Mouse (Mus musculus) telencephalon, adult 2 months (tissue): ENCODE measurements around the gene Zcchc7.
A peak's percentile ranks its signal among the peaks of the same experiment; 100 is the strongest.

Experiments
- DNase-seq: peaks from one replicate; pipeline ENCODE4 v3.0.0-alpha.2; 2011; ENCODE audit warnings: low read depth, low spot score

Gene Zcchc7

GRCm38 (mm10) chr4:44755553-44756133 is at the start of gene Zcchc7:
Gene Zcchc7, plus strand, starts transcription at chr4:44755877.
- no peak for DNase-seq

GRCm38 (mm10) chr4:44705967-44706366 is 49.7 kb upstream of the Zcchc7 start:
- no peak for DNase-seq

GRCm38 (mm10) chr4:44706865-44707264 is 48.8 kb upstream of the Zcchc7 start:
- DNase-seq: no peak

- no peak for DNase-seq
These were observed 47.4 kb upstream of the Zcchc7 start for GRCm38 (mm10) chr4:44708311-44708710.

GRCm38 (mm10) chr4:44709091-44709695 is 46.5 kb upstream of the Zcchc7 start:
- DNase-seq: no peak

- DNase-seq: no peak
These were observed 45.7 kb upstream of the Zcchc7 start, which contains the start of gene Pax5 for GRCm38 (mm10) chr4:44709740-44710700. Gene Pax5, minus strand, starts transcription at chr4:44710487.

- no peak for DNase-seq
These were observed 45.0 kb upstream of the Zcchc7 start for GRCm38 (mm10) chr4:44710701-44711097.

GRCm38 (mm10) chr4:44711136-44711900 is 44.4 kb upstream of the Zcchc7 start:
- DNase-seq: no peak

GRCm38 (mm10) chr4:44712051-44712700 is 43.5 kb upstream of the Zcchc7 start:
- DNase-seq: no peak

GRCm38 (mm10) chr4:44712786-44713553 is 42.7 kb upstream of the Zcchc7 start:
- DNase-seq: no peak

- DNase-seq: no peak
These were observed 42.1 kb upstream of the Zcchc7 start for GRCm38 (mm10) chr4:44713554-44714051.

- no peak for DNase-seq
These were observed 41.5 kb upstream of the Zcchc7 start for GRCm38 (mm10) chr4:44714111-44714621.

GRCm38 (mm10) chr4:44715621-44716160 is 40.0 kb upstream of the Zcchc7 start:
- DNase-seq: no peak

- DNase-seq: no peak
These were observed 39.3 kb upstream of the Zcchc7 start for GRCm38 (mm10) chr4:44716391-44716790.

- no peak for DNase-seq
These were observed 38.0 kb upstream of the Zcchc7 start for GRCm38 (mm10) chr4:44717676-44718075.

GRCm38 (mm10) chr4:44720046-44720445 is 35.6 kb upstream of the Zcchc7 start:
- DNase-seq: no peak

- no peak for DNase-seq
These were observed 34.4 kb upstream of the Zcchc7 start for GRCm38 (mm10) chr4:44721237-44721636.

GRCm38 (mm10) chr4:44740471-44740870 is 15.2 kb upstream of the Zcchc7 start:
- DNase-seq: no peak

- peak; percentile 97 for DNase-seq
These were observed 666 bp downstream of the Zcchc7 start for GRCm38 (mm10) chr4:44756134-44756951.
